Mouse (Mus musculus) cerebellum, postnatal 25 days (tissue): ENCODE measurements around the gene Stpg4.

Experiments
- DNase-seq, 2 experiments: peaks; one replicate each; pipeline ENCODE4 v3.0.0; 2021; ENCODE audit warnings: mixed read lengths in 2 of 2

Stpg4 gene

GRCm38 (mm10) chr17:87446767-87447611, 19.4 kb upstream of the Stpg4 start, which contains the start of gene Calm2:
Gene Calm2 (minus strand): TSS chr17:87446935.
- peak; percentile 99 for DNase-seq

GRCm38 (mm10) chr17:87445917-87446766, 18.6 kb upstream of the Stpg4 start:
- DNase-seq, result peak; percentile 78 to 85

GRCm38 (mm10) chr17:87445337-87445916, 17.9 kb upstream of the Stpg4 start:
- no peak for DNase-seq

DNA sequence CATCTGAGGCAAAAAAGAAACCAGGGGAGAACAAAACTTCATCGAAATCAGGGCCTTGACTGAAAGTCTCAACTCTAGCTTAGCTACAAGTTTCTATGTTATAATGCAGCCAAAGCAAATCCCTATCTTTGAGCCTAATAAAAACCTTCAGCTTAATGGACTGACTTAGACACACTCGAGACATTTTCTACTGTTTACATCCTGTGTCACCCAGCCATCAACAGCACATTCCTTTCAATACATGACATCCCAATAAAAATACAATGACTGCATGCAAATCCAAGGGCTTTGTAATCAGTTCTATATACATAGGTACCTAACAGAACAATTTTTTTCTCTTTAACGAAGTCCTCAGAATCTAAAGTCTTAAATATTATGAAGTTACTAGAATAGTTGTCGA, 17.2 kb upstream of the Stpg4 start:
- DNase-seq, result no peak

DNA sequence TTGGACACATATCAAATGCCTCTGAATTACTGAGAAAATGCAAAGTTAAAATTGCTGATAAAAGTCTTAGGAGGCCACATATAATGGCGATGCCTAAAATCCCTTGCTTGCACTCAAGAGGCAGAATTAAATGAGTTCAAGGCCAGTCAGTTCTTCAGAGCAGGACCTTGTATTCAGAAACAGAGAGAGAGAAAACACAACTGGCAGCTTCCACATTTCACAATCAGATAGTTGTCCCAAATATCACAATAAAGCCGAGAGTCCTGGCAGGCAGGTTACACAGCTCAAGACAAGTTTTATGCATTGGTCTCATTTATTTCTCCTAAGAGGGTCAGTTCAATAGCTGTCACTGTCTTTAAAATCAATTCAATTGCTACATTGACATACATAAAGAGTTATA, 14.0 kb upstream of the Stpg4 start:
- no peak for DNase-seq

GRCm38 (mm10) chr17:87439441-87439840, 11.9 kb upstream of the Stpg4 start:
- no peak for DNase-seq

GRCm38 (mm10) chr17:87433929-87434328, 6.4 kb upstream of the Stpg4 start:
- no peak for DNase-seq

DNA sequence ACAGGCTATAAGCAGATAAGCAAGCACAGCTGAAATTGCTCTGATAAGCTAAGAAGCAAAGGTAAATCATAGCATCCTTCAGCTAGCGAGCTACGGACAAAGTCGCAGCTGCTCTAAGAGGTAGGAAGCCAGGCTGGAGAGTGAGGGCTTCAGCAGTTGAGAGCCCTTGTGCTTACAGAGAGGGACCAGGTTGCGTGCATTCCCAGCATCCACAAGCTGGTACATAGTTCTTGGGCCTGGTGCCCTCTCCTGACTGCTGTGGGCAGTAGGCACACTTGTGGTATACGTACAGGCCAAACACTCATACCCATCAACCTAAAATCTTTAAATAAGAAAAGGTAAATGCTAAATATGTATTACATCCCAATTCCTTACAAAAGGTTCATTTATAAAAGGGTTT, 5.2 kb upstream of the Stpg4 start:
- DNase-seq, result peak in 1 of 2 experiments; percentile 14

DNA sequence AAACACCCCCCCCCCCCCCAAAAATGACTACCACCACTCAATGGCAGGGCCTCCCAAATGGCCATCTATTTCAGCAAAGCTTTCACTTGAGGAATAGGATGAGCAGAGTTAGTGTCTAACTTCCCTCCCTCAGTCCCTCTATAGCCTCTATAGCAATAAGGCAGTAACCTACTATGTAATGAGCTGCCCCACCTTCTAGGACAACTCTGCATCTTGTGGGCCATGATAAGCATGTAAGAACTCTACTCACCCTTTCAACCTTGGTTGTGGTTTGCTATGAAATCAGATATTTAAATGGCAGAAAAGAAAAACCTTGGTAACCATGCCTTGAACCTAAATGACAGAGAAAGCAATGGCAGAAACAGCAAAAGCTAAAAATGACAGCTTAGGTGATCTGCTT, 4.8 kb upstream of the Stpg4 start:
- no peak for DNase-seq

- DNase-seq, result no peak
Measured at GRCm38 (mm10) chr17:87429431-87429830, 1.9 kb upstream of the Stpg4 start.

GRCm38 (mm10) chr17:87418082-87418481, 9.5 kb downstream of the Stpg4 start:
- no peak for DNase-seq

DNA sequence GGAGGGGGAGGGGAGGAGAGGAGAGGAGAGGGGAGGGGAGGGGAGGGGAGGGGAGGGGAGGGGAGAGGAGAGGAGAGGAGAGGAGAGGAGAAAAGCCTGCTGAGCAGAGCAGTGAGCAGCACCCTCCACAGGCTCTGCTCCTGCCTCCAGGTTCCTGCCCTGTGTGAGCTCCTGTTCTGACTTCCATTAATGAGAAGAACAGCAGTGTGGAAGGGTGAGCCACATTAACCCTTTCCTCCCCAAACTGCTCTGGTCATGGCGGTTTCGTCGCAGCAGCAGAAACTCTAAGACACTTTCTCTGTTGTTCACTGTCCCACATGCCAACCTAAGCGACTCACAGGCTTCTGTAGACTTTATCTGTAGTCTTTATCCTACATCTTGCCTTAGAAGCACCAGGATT, 20.9 kb downstream of the Stpg4 start:
- DNase-seq, result no peak

- no peak for DNase-seq
Measured at GRCm38 (mm10) chr17:87405576-87405975, 22.0 kb downstream of the Stpg4 start.

DNA sequence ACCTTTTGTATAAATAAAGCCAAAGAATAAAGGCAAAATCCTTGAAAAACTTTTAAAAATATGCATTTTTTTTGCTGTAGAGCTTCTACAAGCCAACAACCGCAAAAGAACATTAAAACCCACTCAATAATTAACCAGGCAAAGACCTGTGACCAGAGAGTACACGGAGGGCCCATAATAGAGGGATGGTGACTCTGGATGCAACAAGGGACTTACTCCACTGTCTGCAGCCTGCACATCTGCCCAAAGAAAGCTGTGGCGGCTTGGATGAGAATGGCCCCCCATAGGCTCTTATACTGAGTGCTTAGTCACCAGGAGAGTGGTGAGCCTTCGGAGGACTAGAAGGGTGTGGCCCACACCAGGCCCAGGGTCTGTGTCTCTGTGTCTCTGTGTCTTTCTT, 24.1 kb downstream of the Stpg4 start:
- DNase-seq, result no peak

DNA sequence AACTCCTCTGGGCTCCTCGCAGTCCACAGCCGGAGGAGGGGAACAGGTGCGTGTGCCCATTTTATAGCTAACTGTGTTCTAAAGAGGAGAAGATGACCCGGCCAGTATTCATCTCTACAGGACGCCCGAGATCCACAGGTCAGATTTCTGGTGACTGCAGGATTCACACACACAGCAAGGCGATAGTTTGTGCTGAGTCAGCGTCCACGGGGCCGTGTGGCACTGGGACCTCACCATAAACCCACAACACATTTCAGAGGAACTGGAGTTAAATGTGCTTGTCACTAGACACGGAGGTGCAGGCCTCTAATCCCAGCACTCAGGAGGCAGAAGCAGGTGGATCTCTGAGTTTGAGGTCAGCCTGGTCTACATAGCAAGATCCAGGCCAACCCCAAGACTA, 25.1 kb downstream of the Stpg4 start:
- DNase-seq, result no peak

DNA sequence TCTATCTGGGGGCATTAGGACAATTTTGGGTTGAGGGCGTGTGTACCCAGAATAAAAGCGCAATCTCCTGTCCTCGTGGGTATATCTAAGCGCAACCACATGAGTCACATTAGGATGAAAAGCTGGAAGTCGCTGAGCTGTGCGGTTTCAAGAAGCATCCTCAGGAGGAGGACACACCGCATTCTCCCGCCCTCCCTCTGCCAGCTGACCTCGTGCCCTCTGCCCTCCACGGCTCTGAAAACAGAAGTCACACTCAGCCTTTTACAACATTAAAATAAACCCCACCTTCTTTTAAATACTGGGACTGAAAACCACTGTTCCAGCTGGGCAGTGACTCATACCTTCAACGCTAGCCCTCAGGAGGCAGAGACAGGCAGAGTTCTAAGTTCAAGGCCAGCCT, 30.5 kb downstream of the Stpg4 start:
- no peak for DNase-seq

- DNase-seq, result no peak
Measured at GRCm38 (mm10) chr17:87391242-87391641, 36.3 kb downstream of the Stpg4 start.

- no peak for DNase-seq
Measured at GRCm38 (mm10) chr17:87387068-87387467, 40.5 kb downstream of the Stpg4 start.

- DNase-seq, result no peak
Measured at GRCm38 (mm10) chr17:87385835-87386234, 41.7 kb downstream of the Stpg4 start.

GRCm38 (mm10) chr17:87380681-87381080, 46.9 kb downstream of the Stpg4 start:
- DNase-seq, result no peak

GRCm38 (mm10) chr17:87379821-87380220, 47.7 kb downstream of the Stpg4 start:
- DNase-seq, result no peak

GRCm38 (mm10) chr17:87379160-87379624, 48.3 kb downstream of the Stpg4 start:
- DNase-seq, result no peak
